Mouse (Mus musculus) left cerebral cortex, adult 8-10 months (tissue): Measurements from ENCODE around the gene Ifi213. TPM values are rescaled to one million over a fixed set of nuclear protein-coding genes. Genes with fewer than 3 reads are reported as not detected.
"Not testable (repeated sequence)": the region's sequence is repeated elsewhere in the genome, so short reads cannot be mapped to it uniquely, and the experiment has no call there.

Experiments
- DNase-seq, 2 experiments: peaks; one replicate each; pipeline ENCODE4 v3.0.0; 2022; ENCODE audit warnings: low spot score in 2 of 2
- microRNA-seq, 2 experiments: library from miRNA; unstranded; fragments of <30 nt; microRNA quantifications; one replicate each; pipeline ENCODE4 v1.2.0; 2022
- total RNA-seq, 4 experiments: library from RNA; stranded (reverse); gene quantifications; 2 replicates each; pipeline ENCODE4 v1.2.4; 2022

The Ifi213 gene
- under 1 TPM in 3 of 4 experiments, not detected in 1; 0.11 to 0.59 (median 0.16) TPM for total RNA-seq

GRCm38 (mm10) chr1:173598838-173599494 is at the start of gene Ifi213:
Gene Ifi213 (minus strand): TSS chr1:173599274.
- DNase-seq = not testable (repeated sequence)

GRCm38 (mm10) chr1:173645393-173645792 is 46.3 kb upstream of the Ifi213 start:
- DNase-seq = no peak

GRCm38 (mm10) chr1:173633969-173634645 is 35.0 kb upstream of the Ifi213 start:
- no peak for DNase-seq

- not testable (repeated sequence) for DNase-seq
Observed at GRCm38 (mm10) chr1:173630622-173631021, 31.5 kb upstream of the Ifi213 start, which contains the start of gene Ifi209. Gene Ifi209 (plus strand): TSS chr1:173630917.

- DNase-seq = no peak
Observed at GRCm38 (mm10) chr1:173626686-173627085, 27.6 kb upstream of the Ifi213 start.

- DNase-seq = no peak
Observed at GRCm38 (mm10) chr1:173624052-173624451, 25.0 kb upstream of the Ifi213 start.

GRCm38 (mm10) chr1:173622216-173622615 is 23.1 kb upstream of the Ifi213 start:
- DNase-seq = not testable (repeated sequence)

- DNase-seq = not testable (repeated sequence)
Observed at GRCm38 (mm10) chr1:173610291-173610690, 11.2 kb upstream of the Ifi213 start.

- DNase-seq = not testable (repeated sequence)
Observed at GRCm38 (mm10) chr1:173589698-173590097, 9.4 kb downstream of the Ifi213 start.

- DNase-seq = no peak
Observed at GRCm38 (mm10) chr1:173579921-173580585, 19.0 kb downstream of the Ifi213 start.

GRCm38 (mm10) chr1:173579079-173579478 is 20.0 kb downstream of the Ifi213 start:
- no peak for DNase-seq

GRCm38 (mm10) chr1:173550491-173551050 is 48.5 kb downstream of the Ifi213 start:
- DNase-seq = not testable (repeated sequence)

GRCm38 (mm10) chr1:173548798-173549197 is 50.3 kb downstream of the Ifi213 start:
- DNase-seq = not testable (repeated sequence)

GRCm38 (mm10) chr1:173535791-173536190 is 63.3 kb downstream of the Ifi213 start, which contains the start of gene Ifi214:
Gene Ifi214 (minus strand): TSS chr1:173535957.
- DNase-seq = not testable (repeated sequence)

- DNase-seq = no peak
Observed at GRCm38 (mm10) chr1:173521452-173521851, 77.6 kb downstream of the Ifi213 start.

Small RNA genes within 50 kb of the gene (microRNA-seq; reads per million reads assigned to microRNA genes)
- 0 reads per million in 2 experiments for gene Gm44339
- gene Gm44481 = 0 reads per million in 2 experiments

Other genes with a start within 250 kb of the Ifi213 start
- 1 to 10 TPM; 3.9 to 9.2 (median 5.1) TPM for gene Aim2, start 248.4 kb downstream of the Ifi213 start, total RNA-seq
- gene Cadm3, start 231.6 kb downstream of the Ifi213 start, total RNA-seq = 100 to 1,000 TPM; 384 to 405 (median 400) TPM
- gene Ifi206, start 108.2 kb downstream of the Ifi213 start, total RNA-seq = under 1 TPM in 1 of 4 experiments, not detected in 3; 0.66 TPM
- not detected for gene Ifi214, start 63.3 kb downstream of the Ifi213 start, total RNA-seq
- gene Ifi209, start 31.6 kb upstream of the Ifi213 start, total RNA-seq = under 1 TPM in 3 of 4 experiments, not detected in 1; 0.21 to 0.56 (median 0.37) TPM
- gene Ifi208, start 74.4 kb upstream of the Ifi213 start, total RNA-seq = not detected
- gene Ifi207, start 142.5 kb upstream of the Ifi213 start, total RNA-seq = under 1 TPM; 0.13 to 0.65 (median 0.36) TPM
- 1 to 10 TPM in 1 of 4 experiments, under 1 TPM in 3; 0.30 to 1.1 (median 0.61) TPM for gene Ifi204, start 167.7 kb upstream of the Ifi213 start, total RNA-seq